Mouse (Mus musculus) embryonic stem cell, embryonic (primary cell): ENCODE measurements at regions not wholly inside any gene's neighbourhood (a gene's known extent, or its start where the extent isn't known, plus 50 kb on each side); places are given as distances from the start of the nearest gene placed in this dataset.
"Not testable (repeated sequence)": the region's sequence is repeated elsewhere in the genome, so short reads cannot be mapped to it uniquely, and the experiment has no call there.

Experiments
- CTCF ChIA-PET, 4 experiments: fragments of 300-600 bp in 2 of 4; fragments of 350-600 bp in 2 of 4; sonication (Branson Sonifier 250); formaldehyde crosslinking; loops; one replicate each; lab custom pipeline; 2022; ENCODE audit warnings: inconsistent platforms in 2 of 4; lab: Charles Lee
- POLR2A ChIA-PET, 4 experiments: fragments of 300-600 bp in 2 of 4; fragments of 350-600 bp in 2 of 4; sonication (Branson Sonifier 250); formaldehyde crosslinking; loops; one replicate each; lab custom pipeline; 2022; ENCODE audit warnings: antibody characterized with exemption in 4 of 4, inconsistent platforms in 1 of 4; lab: Charles Lee

DNA sequence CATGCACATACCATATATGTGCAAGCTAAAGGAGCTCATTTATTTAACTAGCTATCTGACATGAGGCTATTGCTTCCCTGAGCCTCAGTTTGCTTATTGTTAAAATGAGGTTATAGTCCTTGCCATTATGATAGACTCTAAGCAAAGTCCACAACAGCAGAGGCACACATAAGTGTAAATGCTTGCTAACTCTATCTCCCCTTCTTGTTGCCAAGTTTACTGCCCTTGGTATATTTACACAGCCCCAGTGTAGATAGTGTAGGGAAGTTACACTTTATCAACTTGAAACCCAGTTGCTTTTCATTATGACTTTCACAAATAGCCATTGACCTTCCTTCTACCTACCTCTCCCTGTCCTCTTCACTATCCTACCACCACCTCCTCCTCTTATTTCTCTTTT is 782.6 kb upstream of the Agtr1b start:
- POLR2A ChIA-PET = no interaction called here
- CTCF ChIA-PET = no interaction called here

DNA sequence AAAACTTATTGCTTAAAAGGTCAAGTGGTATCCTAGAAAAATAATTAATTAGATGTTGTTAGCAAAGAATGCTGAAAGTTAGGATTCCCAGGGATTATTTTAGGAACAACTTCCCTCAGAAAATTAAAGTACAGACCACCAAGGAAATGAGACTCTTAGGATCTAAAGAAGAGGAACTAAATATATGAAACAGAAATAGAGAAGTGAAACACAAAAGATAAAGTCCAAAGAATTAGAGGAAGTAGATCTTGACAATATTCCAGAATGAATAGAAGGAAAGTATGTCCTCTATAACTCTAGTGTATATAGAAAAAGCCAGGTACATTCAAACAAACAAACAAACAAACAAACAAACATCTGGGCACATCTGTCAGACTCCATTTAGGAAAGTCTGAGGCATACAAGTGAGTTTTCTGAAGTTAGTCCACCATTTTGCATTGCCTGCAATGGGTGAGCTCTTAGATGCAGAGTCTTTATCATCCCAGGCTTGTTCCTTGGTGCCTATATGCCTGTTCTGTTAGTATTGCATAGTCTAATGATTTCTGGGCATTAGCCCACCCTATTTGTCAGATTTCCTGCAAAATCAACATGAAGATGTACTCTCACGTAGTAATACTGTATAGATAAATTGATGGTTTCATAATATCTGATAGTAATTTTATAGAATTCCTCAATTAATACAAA is 762.0 kb upstream of the Agtr1b start:
- CTCF ChIA-PET = no interaction called here
- POLR2A ChIA-PET = no interaction called here

GRCm38 (mm10) chr3:21126191-21126590 is 759.2 kb upstream of the Agtr1b start:
- ChIA-PET CTCF (no interaction called here), POLR2A (no interaction called here)

DNA sequence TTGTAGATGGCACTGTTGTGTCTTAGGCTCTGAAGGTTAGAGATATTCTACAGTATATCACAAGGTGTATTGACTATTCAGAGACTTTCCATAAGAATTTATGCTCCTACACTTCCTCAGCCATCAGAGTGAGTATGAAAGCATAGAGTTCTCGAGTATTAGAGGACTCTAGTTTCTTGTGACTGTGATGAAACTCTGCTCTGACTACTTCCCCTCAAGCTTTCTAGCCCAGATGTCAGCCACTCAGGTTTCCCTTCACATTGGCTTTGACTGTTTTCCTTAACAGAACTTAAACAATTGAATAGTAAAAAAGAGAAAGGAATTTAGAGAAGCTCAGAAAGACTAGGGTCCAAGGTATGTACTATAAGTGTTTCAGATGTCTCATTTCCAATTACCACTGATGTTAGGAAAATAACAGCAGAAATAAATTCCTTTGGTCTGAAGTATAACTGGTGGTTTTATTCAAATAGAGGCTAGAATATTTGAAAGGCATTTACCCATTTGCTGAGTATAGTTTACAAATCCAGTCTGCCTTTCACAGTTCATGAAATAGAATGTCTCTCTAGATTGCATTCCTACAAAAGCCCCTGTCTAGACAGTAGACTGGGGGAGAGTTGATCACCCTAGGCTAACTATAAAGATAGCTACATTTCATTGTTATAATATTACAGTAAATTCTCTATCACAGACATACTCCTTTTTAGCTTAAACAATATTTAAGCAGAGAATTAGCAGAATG is 751.4 kb upstream of the Agtr1b start:
- POLR2A ChIA-PET = no interaction called here
- CTCF ChIA-PET = no interaction called here

DNA sequence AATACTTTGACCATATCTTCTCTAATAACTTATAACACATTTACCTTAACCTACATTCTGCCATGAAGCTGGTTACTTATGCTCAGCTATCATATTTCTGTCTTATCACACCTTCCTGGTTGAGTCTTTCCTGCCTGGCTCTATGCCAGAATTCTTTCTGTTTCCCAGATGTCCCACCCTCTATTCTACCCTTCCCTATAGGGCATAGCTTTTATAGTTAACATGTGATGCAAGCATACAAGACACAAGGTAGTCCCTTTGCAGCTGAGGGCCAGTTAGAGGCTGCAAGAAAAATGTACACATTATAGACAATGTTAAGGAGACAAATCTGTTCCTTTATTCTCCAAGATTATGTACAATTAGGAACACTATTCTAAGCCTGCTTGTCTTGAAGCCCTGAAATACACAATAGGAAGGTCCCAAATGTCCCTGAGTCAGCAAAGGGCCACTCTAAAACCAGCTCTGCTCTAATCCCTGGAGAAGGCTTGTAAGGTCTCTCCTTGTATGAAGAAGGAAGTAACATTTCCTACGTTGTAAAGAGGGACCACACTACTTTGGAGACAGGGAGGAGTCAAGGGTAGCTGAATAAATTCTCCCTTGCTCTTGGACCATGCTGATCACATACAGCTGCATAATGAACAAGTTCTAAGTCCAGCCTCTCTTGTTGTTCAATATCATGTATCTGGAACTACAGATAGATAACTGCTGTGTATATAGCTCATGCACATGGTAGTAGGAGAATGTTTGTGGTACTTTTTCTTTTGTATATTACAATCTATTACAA is 745.0 kb upstream of the Agtr1b start:
- POLR2A ChIA-PET = no interaction called here

GRCm38 (mm10) chr3:21090206-21090605 is 723.2 kb upstream of the Agtr1b start:
- POLR2A ChIA-PET = no interaction called here
- CTCF ChIA-PET = no interaction called here

More for the DNA sequence above, 745.0 kb upstream of the Agtr1b start:
- CTCF ChIA-PET = no interaction called here

DNA sequence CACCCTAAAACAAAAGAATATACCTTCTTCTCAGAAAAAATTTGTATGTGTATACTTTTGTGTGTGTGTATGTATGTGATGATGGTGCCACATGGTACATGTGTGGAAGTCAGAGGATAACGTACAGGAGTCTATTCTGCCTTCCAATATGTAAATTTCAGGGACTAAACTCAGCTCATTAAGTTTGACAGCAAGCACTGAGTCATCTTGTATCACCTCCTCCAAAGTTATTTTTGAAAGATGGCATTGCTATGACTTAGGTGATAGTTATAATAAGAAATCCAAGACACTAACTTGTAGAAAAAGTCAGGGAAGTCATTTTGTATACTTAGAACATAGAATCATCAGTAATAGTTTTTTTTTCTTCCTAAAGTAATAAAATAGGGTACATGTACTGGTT is 719.4 kb upstream of the Agtr1b start:
- POLR2A ChIA-PET = no interaction called here
- CTCF ChIA-PET = no interaction called here

DNA sequence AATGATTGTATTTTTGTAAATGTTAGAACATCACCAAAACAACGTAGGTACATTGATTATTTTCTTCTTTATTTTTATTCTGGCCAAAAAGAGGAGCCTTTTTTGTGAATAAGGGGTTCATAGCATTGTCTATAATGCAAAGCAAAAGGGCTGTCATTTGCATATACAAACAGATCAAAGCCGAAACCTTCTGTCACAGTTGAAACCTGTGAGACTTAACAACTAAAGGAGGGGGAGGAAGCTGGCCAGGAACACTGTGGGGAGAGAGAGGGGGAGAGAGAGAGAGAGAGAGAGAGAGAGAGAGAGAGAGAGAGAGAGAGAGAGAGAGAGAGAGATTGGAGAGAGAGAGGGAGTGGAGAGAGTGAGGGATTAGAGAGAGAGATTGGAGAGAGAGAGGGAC is 710.6 kb upstream of the Agtr1b start:
- ChIA-PET CTCF (no interaction called here), POLR2A (no interaction called here)

GRCm38 (mm10) chr3:21053337-21053736 is 686.4 kb upstream of the Agtr1b start:
- CTCF ChIA-PET = not testable (repeated sequence)

GRCm38 (mm10) chr3:21049365-21049764 is 682.4 kb upstream of the Agtr1b start:
- POLR2A ChIA-PET, CTCF ChIA-PET: not testable (repeated sequence)

More at GRCm38 (mm10) chr3:21053337-21053736, 686.4 kb upstream of the Agtr1b start:
- POLR2A ChIA-PET = not testable (repeated sequence)

GRCm38 (mm10) chr3:21045981-21046380 is 679.0 kb upstream of the Agtr1b start:
- ChIA-PET POLR2A (no interaction called here), CTCF (no interaction called here)

DNA sequence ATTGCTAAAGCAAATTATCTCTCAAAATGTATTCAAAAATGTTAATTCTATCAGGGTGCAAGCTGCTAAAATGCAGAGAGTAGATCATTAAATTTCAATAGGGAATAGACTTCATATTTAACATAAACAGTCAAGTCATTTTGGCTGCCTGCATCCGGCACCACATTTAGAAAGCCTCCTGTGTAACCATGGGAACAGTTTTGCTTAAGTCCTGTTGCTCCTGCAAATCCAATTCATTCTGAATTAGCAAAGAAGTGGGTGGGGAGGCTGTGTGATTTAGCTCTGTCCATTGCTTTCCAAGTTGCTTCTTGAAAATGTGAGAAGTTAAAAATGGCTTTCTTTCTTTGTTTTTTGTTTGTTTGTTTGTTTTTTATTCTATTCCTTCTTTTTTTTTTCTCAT is 658.9 kb upstream of the Agtr1b start:
- POLR2A ChIA-PET = no interaction called here
- CTCF ChIA-PET = no interaction called here

DNA sequence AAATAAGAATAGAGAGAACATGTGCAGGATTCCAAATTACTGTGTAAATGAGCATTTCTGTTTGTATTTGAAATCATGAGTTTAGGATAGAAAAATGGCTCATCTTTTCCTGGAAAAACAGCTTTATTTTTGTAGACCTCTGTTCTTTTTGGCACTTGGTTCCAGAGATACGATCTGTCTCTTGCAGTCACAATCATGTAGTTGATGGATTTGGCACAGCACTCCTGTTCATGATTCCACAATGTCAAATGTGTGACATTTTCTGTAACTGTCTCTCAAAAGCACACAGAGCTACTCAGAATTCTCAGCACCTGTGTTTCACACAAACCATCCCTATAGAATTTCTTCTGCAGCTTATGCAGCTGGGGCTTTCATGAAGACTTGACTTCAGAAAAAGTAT is 654.0 kb upstream of the Agtr1b start:
- ChIA-PET POLR2A (no interaction called here), CTCF (no interaction called here)

DNA sequence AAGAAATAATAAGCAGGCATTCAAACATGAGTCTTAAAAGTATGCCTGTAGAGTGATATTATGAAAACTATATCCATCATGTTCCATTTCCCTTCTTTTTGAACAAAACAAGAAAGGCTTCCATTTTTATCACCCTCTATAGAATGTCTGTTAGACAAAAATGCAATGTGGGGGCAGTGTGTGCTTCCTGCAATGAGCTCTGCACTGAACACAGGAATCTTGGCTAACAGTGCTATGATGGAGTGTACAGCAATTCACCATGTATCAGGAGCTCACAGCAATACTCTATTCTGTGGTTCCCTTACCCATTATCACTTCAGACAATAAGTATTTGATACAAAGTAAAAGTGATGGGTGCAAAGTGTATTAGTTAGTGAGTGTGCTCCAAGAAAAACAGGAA is 653.3 kb upstream of the Agtr1b start:
- ChIA-PET CTCF (interaction anchor here in 1 of 4 experiments (0.6 kb wide), 1 partner anchor 12 kb away, joined by 5 read pairs; no protein-coding TSS in a partner anchor), POLR2A (no interaction called here)

- CTCF ChIA-PET = no interaction called here
- POLR2A ChIA-PET = no interaction called here
These were observed 642.7 kb upstream of the Agtr1b start for GRCm38 (mm10) chr3:21009650-21010049.

DNA sequence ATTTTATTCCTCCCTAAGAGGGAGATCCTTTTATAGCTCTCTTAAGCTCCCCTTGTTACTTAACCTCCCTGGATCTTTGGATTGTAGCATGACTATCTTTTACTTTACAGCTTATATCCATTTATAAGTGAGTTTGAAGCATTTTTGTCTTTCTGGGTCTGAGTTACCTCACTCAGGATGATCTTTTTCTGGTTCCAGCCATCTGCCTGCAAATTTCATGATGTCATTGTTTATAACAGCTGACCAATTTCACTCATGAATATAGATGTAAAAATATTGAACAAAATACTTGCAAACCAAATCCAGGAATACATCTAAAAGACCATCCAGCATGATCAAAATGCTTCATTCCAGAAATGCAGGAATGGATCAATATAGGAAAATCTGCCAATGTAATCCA is 631.3 kb upstream of the Agtr1b start:
- POLR2A ChIA-PET = no interaction called here
- CTCF ChIA-PET = no interaction called here

DNA sequence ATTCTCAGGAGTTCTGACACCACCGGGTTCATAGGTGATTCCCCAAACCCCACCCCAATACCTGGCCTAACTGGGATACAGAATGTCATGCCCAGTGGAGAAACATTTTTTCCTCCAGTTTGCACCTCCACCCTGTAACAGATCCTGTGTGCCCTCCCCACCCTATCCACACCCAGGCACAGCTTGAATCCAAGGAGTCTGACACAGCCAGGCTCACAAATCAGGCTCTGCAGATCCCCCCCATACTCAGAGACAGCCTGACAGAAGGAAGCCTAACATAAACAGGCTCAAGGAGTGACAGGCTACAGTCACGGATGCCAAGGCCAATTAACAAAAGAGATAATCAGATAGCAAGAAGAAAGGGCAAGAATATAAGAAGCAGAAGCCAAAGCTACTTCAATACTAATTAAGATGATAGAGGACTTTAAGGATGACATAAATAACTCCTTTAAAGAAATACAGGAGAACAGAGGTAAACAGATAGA is 622.6 kb upstream of the Agtr1b start:
- CTCF ChIA-PET = no interaction called here

GRCm38 (mm10) chr3:20986942-20987341 is 620.0 kb upstream of the Agtr1b start:
- CTCF ChIA-PET = no interaction called here

More for the DNA sequence above, 622.6 kb upstream of the Agtr1b start:
- POLR2A ChIA-PET = no interaction called here

GRCm38 (mm10) chr3:20986377-20986727 is 619.4 kb upstream of the Agtr1b start:
- POLR2A ChIA-PET = no interaction called here
- CTCF ChIA-PET = no interaction called here

More at GRCm38 (mm10) chr3:20986942-20987341, 620.0 kb upstream of the Agtr1b start:
- POLR2A ChIA-PET = no interaction called here

GRCm38 (mm10) chr3:20985682-20986376 is 618.9 kb upstream of the Agtr1b start:
- CTCF ChIA-PET = no interaction called here
- POLR2A ChIA-PET = no interaction called here
